Mouse (Mus musculus): ENCODE results near the gene Enox1.
"Not testable (repeated sequence)": the region's sequence is repeated elsewhere in the genome, so short reads cannot be mapped to it uniquely, and the experiment has no call there.

Enox1 gene

GRCm38 (mm10) chr14:77511137-77511870 lies 354.7 kb downstream of the Enox1 start:
- DNase-seq (ENCODE audit: low spot score in 2 of 2): no peak

- DNase-seq (ENCODE audit: low spot score in 2 of 2): no peak
Observed at GRCm38 (mm10) chr14:77518017-77518416, 361.5 kb downstream of the Enox1 start.

GRCm38 (mm10) chr14:77518941-77519695 lies 362.6 kb downstream of the Enox1 start:
- no peak for DNase-seq (ENCODE audit: low spot score in 2 of 2)

DNA sequence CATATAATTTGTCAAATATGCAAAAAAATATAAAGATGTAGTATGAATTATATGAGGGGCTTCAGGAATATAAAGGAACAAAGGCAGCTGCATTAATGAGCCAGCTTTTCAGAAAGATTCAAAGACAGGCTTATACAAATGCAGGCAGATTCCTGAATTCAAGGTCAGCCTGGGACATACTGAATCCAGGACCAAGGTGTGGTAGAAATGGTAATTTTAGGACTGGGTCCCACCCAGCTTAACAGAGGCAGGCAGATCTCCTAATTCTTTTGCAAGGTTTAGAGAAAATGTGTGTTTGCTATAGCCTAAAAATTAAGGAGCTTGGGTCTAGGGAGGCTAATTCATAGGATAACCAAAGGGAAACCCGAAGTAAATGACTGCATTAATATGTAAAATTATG lies 363.1 kb downstream of the Enox1 start:
- DNase-seq (ENCODE audit: low spot score in 2 of 2): no peak

DNA sequence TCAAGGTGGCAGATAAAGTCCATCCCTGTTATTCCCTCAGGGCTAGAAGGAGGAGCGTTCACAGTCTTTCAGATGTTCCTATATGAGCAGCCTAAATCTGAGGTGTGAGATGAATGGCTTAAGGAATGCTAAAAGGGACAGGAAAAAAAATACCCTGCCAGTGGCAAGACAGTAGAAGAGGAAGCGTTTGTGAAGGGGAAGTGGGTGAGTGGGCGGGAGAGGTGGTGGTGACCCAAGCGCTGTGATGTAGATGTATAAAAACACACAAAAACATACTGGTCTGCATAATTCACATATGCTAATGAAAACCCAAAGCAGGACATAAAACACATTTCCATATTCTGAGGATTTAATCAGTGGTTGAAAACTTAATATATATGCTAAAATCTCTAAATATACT lies 367.7 kb downstream of the Enox1 start:
- no peak for DNase-seq (ENCODE audit: low spot score in 2 of 2)

DNA sequence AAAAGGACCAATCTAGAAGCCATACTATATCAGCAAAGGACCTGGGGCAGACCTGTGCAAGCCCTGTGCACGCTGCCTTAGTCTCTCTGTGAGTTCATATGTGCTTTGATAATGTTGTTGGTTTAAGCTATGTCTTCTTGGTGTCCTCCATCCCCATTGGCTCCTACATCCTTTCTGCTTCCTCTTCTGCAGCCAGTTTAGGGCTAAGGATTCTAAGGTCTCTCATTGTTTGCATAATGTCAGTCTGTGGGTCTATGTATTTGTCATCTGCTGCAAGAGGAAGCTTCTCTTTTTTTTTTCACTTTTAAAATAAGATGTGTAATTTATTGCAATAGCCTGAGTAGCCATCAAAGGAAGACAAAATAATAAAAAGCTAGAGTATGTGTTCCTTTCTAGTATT lies 369.7 kb downstream of the Enox1 start:
- no peak for DNase-seq (ENCODE audit: low spot score in 2 of 2)

DNA sequence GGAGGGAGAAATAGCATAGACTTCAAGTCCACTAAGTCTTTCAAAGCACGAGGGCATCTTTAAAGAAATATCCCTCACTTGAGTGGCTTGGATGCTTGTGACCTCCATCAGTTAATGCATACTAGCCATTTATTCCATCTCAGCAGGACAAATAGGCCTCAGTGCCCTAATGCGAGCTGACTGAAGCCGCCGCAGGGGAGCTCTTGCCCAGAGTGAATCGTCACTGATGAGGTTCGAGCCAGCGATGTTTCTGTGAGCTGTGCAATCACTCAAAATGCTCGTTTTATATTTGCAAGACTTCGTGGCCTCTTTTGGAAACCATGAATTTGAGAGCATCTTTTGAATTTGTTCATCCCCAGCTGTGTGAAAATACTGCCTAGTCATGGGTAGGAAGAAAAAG lies 372.6 kb downstream of the Enox1 start:
- DNase-seq (ENCODE audit: low spot score in 2 of 2): no peak

DNA sequence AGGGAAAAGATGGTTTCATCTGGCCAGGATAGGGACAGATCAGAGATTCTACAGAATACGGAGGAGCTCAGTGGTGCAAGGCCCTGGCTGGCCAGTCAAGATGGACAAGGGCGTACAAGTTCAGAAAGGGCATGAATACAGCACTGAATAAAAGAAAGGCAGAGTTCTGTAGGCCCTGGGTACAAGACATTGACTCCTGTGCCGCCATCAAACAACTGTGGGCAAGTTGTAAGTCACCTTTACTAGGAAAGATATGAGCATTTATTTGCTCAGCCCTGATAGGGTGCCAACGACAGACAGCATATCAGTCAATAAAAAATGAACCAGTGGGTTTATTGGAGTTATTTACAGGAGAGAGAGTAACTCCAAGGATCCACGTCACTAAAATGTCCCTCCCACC lies 373.1 kb downstream of the Enox1 start:
- DNase-seq (ENCODE audit: low spot score in 2 of 2): no peak

DNA sequence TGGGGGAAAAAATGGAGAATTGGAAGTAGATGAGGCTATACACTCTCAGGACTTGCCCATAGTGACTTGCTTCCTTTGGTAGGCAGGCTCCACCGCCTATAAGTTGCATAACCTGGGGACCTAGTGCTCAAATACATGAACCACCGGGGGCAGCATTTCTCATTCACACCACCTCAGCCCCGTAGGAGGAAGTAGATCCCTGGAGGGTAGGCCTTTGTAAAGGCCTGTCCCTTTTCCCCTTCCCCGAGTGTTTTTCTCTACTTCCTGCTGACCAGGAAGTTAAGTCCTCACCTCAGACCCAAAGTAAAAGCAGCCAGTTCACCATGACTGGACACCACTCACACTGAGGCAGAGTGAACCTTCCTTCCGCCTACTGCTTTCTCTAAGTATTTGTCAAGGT lies 377.1 kb downstream of the Enox1 start:
- no peak for DNase-seq (ENCODE audit: low spot score in 2 of 2)

DNA sequence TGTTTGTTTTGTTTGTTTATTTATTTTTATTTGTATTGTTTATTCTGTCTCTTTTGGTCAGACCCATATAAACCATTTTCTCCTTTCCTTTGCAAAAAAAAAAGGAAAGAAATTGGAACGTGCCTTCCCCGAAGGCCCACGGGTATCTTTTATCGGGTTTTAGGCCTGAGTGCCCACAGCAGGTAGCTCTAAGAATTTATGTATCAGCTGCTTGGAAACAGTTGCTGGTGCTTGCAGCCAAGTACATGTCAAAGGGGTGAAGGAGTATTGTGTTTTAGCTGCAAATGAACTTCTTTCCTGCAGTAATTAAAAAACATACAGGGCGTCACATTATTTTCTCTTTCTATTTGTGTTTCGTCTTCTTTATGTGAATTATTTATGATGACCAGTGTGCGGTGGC lies 377.6 kb downstream of the Enox1 start:
- no peak for DNase-seq (ENCODE audit: low spot score in 2 of 2)

DNA sequence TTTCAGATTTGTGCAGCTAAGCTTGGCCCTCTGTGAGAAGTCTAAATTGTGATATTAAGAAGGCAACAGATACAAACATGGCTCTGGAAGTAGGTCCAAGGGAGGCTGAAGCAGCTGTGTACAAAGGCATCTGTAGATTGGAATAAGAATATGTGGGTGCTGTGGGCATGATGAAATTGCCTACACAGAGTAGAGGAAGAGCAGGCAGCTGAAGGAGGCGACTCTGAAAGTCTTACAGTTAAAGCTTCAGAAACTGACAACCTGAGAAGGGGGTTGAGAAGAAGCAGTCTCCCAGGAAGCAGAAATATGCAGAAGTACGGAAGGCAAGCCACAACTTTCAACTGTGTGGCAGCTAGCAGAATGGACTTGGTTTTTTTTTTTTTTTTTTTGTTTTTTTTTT lies 380.0 kb downstream of the Enox1 start:
- no peak for DNase-seq (ENCODE audit: low spot score in 2 of 2)

DNA sequence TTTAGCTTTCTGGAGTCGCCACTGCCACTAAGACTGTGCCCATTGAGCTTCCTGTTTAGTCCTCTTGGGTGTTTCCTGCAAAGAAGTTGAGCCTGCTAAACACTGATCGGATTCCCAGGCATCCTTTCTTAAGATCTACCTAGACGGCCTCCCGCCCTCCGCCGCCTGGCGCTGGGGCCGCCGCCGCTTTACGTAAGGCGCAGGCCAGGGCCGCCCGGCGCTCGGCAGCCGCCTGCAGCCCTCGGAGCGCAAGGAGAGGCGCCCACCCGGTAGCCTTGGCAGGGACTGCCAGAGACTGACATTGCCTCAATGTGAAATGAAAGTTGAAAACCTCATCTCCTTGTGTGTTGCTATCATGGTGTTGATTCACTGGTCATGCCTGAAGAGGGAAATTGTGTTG lies 383.0 kb downstream of the Enox1 start:
- DNase-seq (ENCODE audit: low spot score in 2 of 2): not testable (repeated sequence)

DNA sequence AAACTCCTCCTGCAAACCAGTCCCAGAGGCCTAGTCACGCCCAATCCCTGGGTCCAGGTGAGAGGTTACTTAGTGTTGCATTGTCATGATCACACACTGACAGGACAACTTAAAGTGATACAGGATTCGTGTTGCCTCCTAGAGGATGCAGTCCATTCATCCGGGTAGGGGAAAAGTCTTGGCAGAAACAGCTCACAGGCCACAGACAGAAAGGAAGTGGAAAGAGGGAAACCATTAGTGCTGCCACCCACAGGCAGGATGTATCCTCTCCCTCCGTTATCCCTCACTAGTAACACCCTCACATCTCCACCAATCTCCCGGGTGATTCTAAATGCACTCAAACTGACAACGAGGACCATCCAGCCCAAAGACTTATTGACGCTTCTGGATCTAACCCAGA lies 385.4 kb downstream of the Enox1 start:
- no peak for DNase-seq (ENCODE audit: low spot score in 2 of 2)

DNA sequence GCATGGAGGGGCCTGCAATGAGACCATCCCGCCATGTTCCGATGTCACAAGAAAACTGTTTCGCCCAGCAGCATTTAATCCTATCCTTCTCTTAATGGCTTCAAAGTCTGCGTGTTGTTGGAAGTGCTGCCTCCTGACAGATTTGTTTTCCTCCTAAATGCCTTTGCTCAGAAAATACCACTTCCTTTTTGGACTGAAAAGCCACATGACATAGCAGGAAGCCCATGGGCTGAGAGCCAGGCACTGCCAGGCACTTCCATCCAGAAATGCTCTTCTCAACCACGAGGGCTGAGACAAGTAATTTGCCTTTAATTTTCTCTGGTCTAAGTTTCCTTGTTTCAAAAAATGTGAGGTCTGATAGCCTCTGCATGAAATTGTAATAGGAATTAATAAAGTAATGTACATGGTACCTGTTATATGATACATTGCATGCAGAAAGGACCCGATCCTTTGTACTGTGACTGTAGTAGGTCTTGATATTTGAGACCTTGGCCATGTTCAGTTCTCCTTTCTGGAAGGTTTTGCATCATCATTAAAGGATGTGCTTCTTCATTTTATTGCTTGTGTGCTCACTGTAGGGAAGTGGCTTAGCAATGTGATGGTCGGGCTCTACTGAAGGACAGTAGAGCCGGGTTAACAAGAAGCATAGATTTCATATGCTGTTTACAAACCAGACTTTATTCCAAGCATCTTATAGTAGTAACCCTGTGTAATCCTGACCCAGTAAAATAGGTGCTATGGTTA lies 390.1 kb downstream of the Enox1 start:
- no peak for DNase-seq (ENCODE audit: low spot score in 2 of 2)

GRCm38 (mm10) chr14:77547351-77547750 lies 390.8 kb downstream of the Enox1 start:
- no peak for DNase-seq (ENCODE audit: low spot score in 2 of 2)

DNA sequence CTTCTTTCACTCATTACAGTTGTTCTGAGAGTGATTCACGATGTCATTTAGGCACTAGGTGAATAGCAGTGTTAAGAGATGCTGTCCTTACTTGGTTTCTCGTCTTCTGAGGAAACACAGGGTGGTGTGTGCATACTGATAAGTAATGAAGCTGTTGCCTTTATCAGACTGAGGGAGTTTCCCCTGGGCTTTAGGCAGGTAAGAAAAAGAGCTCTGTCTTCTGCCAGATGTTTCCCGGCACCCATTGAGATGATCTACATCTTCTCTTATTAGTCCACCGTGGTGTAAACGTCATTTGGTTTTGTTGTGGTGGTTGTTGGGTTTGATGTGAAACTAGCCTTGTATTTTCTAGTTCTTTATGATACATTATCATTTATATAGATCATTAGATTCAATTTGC lies 392.4 kb downstream of the Enox1 start:
- no peak for DNase-seq (ENCODE audit: low spot score in 2 of 2)

- DNase-seq (ENCODE audit: low spot score in 2 of 2): no peak
Observed at GRCm38 (mm10) chr14:77557446-77558070, 401.0 kb downstream of the Enox1 start.

DNA sequence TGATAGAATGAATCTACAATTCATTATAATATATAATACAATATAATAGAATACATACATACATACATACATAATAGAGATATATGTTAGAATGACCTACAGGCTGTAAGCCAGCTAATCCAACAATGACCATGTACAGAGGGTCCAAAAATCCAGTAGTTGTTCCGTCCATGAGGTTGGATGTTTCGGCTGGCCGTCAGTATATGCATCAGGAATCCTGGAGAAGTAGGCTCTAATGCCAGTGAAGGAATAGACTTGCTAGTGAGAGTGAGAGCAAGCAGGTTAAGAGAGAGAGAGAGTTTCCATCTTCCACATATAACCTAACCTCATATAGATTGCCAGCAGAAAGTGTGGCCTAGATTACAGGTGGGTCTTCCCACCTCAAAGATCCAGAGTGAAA lies 402.3 kb downstream of the Enox1 start:
- no peak for DNase-seq (ENCODE audit: low spot score in 2 of 2)

GRCm38 (mm10) chr14:77559792-77560191 lies 403.2 kb downstream of the Enox1 start:
- no peak for DNase-seq (ENCODE audit: low spot score in 2 of 2)

DNA sequence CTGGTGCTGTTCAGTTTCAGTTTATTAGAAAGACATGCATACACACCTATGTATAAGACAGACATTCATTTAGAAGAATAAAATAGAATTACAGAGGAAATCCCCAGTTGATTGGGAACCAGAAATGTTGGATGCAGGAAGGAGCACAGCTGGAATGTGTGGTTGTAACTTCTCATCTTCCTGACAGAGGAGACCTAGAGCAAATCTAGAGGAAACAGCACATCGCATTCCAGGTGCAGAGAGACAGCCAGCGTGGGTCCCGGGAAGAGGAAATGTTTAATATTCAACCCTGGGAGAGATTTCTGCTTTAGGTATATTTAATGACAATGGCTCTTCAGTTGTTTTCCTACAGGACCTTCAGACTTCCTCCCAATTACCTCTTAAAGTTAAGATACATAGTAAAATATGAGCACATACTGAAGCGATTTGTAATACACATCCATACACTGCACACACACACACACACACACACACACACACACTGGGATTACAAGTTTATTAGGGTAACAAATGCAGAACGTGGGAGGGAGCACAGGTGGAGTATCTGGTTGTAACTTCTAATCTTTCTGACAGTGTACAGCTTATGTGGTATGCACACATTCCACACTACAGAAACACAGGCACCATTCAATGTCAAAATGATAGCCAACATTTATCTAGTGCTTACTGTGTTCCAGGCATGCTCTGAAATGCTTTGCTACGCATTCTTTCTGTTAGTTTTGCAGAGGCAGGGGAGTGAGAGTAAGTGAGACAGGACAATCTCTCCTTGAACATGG lies 405.4 kb downstream of the Enox1 start:
- no peak for DNase-seq (ENCODE audit: low spot score in 2 of 2)

GRCm38 (mm10) chr14:77563922-77564321 lies 407.4 kb downstream of the Enox1 start:
- no peak for DNase-seq (ENCODE audit: low spot score in 2 of 2)

Measured in urinary bladder, adult 18-20 months (tissue).